Mouse (Mus musculus) forebrain, embryonic 15.5 days (tissue): ENCODE measurements around the gene Pelo. TPM values are rescaled to one million over a fixed set of nuclear protein-coding genes. Genes with fewer than 3 reads are reported as not detected.

Source experiments
- ATAC-seq: fragments of 200-750 bp; cut with Nextera tagmentation; replicated peaks from 2 replicates; pipeline ENCODE4 v1.8.0; 2017; ENCODE audit warnings: mild to moderate bottlenecking, moderate TSS enrichment, moderate library complexity
- H3K27ac ChIP-seq: fragments of 300-500 bp; sonication (generic); replicated peaks from 2 replicates; pipeline ENCODE4 v1.5.1; 2015; ENCODE audit warnings: mild to moderate bottlenecking, inconsistent platforms
- H3K27me3 ChIP-seq: fragments of 300-500 bp; sonication (generic); 2 replicates; pipeline ENCODE4 v1.6.1; 2015; ENCODE audit warnings: inconsistent platforms
- H3K36me3 ChIP-seq: fragments of 300-500 bp; sonication (generic); 2 replicates; pipeline ENCODE4 v1.6.1; 2015; ENCODE audit warnings: mild to moderate bottlenecking, inconsistent platforms
- H3K4me1 ChIP-seq: fragments of 300-500 bp; sonication (generic); 2 replicates; pipeline ENCODE4 v1.6.1; 2015; ENCODE audit warnings: inconsistent platforms
- H3K4me2 ChIP-seq: fragments of 300-500 bp; sonication (generic); replicated peaks from 2 replicates; pipeline ENCODE4 v1.6.1; 2015; ENCODE audit warnings: mild to moderate bottlenecking, inconsistent platforms
- H3K4me3 ChIP-seq: fragments of 300-500 bp; sonication (generic); 2 replicates; pipeline ENCODE4 v1.5.1; 2015; ENCODE audit warnings: mild to moderate bottlenecking, inconsistent platforms
- H3K9ac ChIP-seq: fragments of 300-500 bp; sonication (generic); replicated peaks from 2 replicates; pipeline ENCODE4 v1.6.1; 2015; ENCODE audit warnings: mild to moderate bottlenecking, inconsistent platforms
- H3K9me3 ChIP-seq: fragments of 300-500 bp; sonication (generic); 2 replicates; pipeline ENCODE4 v1.6.1; 2016; ENCODE audit warnings: inconsistent platforms
- WGBS: fragments of 180-500 bp; shearing (Covaris S2); methylation state at CpG from one replicate; pipeline ENCODE4 v1.1.7; 2015; ENCODE audit warnings: mixed read lengths; 5-methylcytosine and 5-hydroxymethylcytosine counted together
- polyA plus RNA-seq: library from polyadenylated mRNA; unstranded; fragments of >200 nt; fragmentation: Nextera tagmentation; extraction: Ambion mirVana; gene quantifications from 2 replicates; pipeline ENCODE4 v1.2.1, GENCODE M21; 2015

Pelo gene
- polyA plus RNA-seq, 1 experiment from 2014 or later: 4.9 TPM

DNA sequence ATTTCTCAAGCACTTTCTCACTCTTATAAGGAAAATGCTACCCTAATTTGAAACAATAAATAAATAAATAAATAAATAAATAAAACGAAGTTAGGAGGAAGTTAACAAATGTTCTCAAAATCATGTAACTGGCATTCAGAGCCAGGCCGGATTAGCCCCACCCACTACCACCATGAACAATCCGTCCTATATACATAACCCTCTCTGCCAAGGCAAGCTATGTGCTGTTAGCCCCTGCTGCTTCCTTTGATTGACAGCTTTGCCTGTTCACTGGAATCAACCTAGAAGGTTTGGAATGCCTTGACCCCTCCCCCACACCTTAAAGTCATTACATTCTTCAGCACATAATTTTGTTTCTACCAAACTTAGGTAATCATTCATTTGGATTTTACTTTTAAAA is 1.5 kb upstream of the Pelo start:
- peaks cover 8% of the 10 kb centered on the region for H3K36me3 ChIP-seq

DNA sequence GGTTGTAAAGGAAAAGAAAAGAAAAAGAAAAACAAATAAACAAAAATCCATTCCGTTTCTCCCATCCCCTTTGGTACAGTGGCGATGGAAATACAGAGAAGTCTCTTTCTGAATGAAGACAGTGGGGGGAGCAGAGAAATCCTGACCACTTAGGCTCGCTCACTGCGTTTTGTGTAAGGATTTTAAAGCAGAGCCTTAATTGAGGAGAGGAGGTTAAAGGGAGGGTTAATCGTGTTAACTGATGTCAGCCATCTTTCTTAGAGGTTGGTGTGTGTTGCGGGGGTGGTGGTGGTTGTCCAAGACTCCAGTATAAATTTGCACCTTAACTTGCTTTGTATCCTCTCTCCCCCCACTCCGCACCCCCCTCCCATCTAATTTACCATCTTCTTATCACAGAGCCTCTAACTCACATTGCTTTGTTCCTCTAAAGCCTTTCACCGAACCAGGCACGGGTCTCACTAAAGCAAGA is 1.0 kb upstream of the Pelo start:
- Histone ChIP-seq H3K9ac (peak overlapping the region; percentile 4; the same call in 1 of the 2 replicates), H3K9me3 (no peaks in the 10 kb centered on the region), H3K4me3 (peak overlapping the region; percentile 64), H3K4me2 (peak overlapping the region; percentile 76), H3K27me3 (no peaks in the 10 kb centered on the region), H3K27ac (no peak overlapping the region), H3K36me3 (peaks cover 8% of the 10 kb centered on the region), H3K4me1 (peaks cover 15% of the 10 kb centered on the region)
- whole genome bisulfite sequencing: 53% methylated on average over 9 of the region's 9 CpGs
- no peak for ATAC-seq

More for the DNA sequence above, 1.5 kb upstream of the Pelo start:
- no peaks in the 10 kb centered on the region for H3K9me3 ChIP-seq
- H3K4me3 ChIP-seq: no peak overlapping the region
- no peak overlapping the region for H3K4me2 ChIP-seq
- 70% methylated on average over 3 of the region's 3 CpGs for WGBS
- no peak for ATAC-seq
- H3K27ac ChIP-seq: no peak overlapping the region
- H3K4me1 ChIP-seq: peaks cover 15% of the 10 kb centered on the region
- no peak overlapping the region for H3K9ac ChIP-seq
- no peaks in the 10 kb centered on the region for H3K27me3 ChIP-seq

DNA sequence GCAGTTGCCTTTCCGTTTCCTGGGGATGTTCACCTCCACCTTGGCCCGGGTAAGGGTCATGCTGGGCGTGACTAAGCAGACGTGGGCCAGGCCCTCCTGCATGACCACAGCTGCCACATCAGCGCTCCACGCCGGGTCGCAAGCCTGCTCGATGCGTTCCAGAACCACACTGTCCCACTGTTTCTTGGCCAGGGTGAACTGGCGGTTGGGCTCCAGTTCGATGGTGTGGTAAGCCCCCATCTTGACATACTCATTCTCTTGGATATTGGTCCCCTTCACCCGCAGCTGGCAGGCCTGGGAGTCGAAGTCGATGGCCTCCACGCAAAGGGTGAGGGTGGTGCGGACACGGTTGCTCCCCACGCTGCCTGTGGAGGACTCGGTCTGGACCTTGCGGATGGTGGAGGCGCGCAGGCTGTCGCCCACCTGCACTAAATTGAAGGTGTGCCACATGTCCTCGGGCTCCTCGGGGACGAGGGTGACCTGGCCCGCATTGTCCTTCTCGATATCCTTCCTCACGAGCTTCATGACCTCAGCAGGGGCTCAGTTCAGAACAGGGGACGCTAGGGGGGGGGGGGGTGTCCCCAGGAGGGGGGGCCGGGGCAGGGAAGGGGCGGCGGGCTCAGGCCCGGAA is 476 bp downstream of the Pelo start:
- Histone ChIP-seq H3K4me3 (peak overlapping the region; percentile 64), H3K9ac (peak overlapping the region; percentile 64)
- WGBS: 10% methylated on average over 34 of the region's 35 CpGs

DNA sequence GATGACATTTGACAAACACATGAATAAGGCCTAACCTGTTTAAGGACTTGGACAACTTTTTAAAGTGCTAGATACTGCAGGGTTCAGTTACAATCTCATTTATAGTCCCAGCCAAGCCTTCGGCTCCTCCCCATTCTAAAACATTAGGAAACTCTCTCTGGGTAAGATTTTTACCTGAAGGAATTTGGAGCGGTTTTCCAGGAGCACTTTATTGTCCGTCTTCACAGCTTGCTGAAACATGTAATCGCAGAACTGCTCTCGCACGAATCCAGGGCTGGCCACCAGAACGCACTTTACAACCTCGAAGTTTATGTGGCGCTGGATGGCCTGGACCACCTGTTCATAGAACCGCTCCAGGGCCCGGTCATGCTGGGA is 979 bp downstream of the Pelo start:
- H3K27me3 ChIP-seq: no peaks in the 10 kb centered on the region
- no peak overlapping the region for H3K27ac ChIP-seq
- no peaks in the 10 kb centered on the region for H3K9me3 ChIP-seq
- H3K36me3 ChIP-seq: peaks cover 8% of the 10 kb centered on the region
- H3K4me2 ChIP-seq: peak overlapping the region; percentile 76
- peaks cover 15% of the 10 kb centered on the region for H3K4me1 ChIP-seq
- no peak for ATAC-seq
- peak overlapping the region; percentile 64 for H3K4me3 ChIP-seq
- WGBS: 72% methylated on average over 11 of the region's 11 CpGs
- H3K9ac ChIP-seq: peak overlapping the region; percentile 64

More for the DNA sequence above, 476 bp downstream of the Pelo start:
- H3K9me3 ChIP-seq: no peaks in the 10 kb centered on the region
- H3K36me3 ChIP-seq: peaks cover 8% of the 10 kb centered on the region
- peak; percentile 82 for ATAC-seq
- H3K27ac ChIP-seq: no peak overlapping the region; the same call in 1 of the 2 replicates
- peaks cover 15% of the 10 kb centered on the region for H3K4me1 ChIP-seq
- peak overlapping the region; percentile 76 for H3K4me2 ChIP-seq
- no peaks in the 10 kb centered on the region for H3K27me3 ChIP-seq

DNA sequence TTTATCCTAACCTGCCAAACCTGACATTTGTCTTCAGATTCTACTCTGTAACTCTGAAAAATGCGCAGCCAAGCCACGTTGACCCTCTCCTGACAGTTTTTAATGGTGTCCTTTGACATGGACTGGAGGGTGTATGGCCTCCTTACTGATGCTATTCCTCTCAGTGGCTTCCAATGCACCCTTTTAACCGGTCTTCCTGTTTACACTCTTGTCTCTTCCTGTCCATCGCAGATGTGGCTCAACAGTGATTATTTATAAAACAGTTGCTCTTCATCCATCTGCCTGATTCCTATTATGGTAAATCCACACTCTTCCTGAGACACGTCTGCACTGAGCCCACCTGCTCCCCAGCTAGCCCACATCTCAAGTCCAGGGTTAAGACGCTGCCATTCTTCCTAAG is 4.0 kb downstream of the Pelo start:
- H3K9ac ChIP-seq: no peak overlapping the region
- H3K9me3 ChIP-seq: no peaks in the 10 kb centered on the region
- no peaks in the 10 kb centered on the region for H3K27me3 ChIP-seq
- no peak overlapping the region for H3K27ac ChIP-seq
- 90% methylated on average over 6 of the region's 6 CpGs for WGBS
- H3K4me1 ChIP-seq: peaks cover 15% of the 10 kb centered on the region
- no peak overlapping the region for H3K4me2 ChIP-seq
- H3K36me3 ChIP-seq: peaks cover 8% of the 10 kb centered on the region
- ATAC-seq: no peak
- no peak overlapping the region for H3K4me3 ChIP-seq

DNA sequence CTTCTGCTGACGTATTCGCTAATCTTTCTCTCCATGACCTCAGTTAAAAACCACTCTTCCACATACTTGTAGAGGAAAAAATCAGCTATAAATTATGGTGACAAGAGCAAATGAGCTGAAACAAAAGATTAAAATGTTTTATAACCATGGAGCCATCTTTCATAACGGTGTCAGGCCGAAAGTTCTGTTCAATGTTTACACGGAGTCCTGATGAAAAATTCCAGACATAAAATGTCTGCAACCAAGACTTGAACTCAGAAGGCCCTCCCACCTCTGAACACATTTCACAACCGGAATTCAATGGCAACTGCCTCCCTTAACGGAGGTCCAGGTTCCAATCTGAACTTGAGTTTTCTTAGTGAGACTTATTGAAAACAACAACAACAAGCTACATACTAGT is 7.6 kb downstream of the Pelo start:
- WGBS: 96% methylated on average over 7 of the region's 7 CpGs
- H3K4me3 ChIP-seq: no peak overlapping the region
- no peak overlapping the region for H3K4me2 ChIP-seq
- peaks cover 3% of the 10 kb centered on the region; the same call in 1 of the 2 replicates for H3K36me3 ChIP-seq
- no peaks in the 10 kb centered on the region for H3K27me3 ChIP-seq
- H3K9me3 ChIP-seq: no peaks in the 10 kb centered on the region
- no peak overlapping the region for H3K27ac ChIP-seq
- ATAC-seq: no peak
- no peak overlapping the region for H3K9ac ChIP-seq
- H3K4me1 ChIP-seq: no peaks in the 10 kb centered on the region

DNA sequence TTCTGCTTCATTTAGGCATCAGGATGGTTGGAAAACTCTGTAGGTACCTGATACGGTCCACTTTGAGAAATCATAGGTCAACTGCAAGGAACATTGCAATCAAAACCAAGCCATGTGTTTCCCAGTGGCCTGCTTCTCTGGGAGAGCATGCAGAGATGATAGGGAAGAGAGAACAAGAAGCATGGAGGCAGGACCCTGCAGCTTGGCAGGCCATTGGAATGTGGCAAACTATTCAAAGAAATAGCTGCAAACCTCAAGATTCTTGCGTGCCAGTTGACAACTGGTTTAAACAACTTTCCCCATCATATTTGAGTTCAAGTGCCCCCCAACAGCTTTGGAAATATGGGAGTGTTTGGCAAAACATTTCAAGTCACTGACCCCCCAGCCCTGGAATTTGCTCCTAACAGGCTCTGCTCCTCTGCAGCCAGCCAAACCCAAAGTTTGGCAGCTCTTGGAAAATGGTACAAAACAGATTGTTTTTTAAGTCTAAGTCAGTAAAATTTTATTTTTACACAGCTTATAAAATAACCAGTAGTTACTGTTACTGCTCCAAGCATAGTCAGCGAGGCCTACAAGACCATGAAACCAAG is 9.9 kb downstream of the Pelo start:
- Histone ChIP-seq H3K36me3 (no peaks in the 10 kb centered on the region), H3K4me1 (no peaks in the 10 kb centered on the region), H3K9me3 (no peaks in the 10 kb centered on the region), H3K4me3 (no peak overlapping the region), H3K9ac (no peak overlapping the region), H3K27ac (no peak overlapping the region), H3K27me3 (no peaks in the 10 kb centered on the region), H3K4me2 (no peak overlapping the region)
- no peak for ATAC-seq
- 88% methylated on average over 3 of the region's 3 CpGs for WGBS

DNA sequence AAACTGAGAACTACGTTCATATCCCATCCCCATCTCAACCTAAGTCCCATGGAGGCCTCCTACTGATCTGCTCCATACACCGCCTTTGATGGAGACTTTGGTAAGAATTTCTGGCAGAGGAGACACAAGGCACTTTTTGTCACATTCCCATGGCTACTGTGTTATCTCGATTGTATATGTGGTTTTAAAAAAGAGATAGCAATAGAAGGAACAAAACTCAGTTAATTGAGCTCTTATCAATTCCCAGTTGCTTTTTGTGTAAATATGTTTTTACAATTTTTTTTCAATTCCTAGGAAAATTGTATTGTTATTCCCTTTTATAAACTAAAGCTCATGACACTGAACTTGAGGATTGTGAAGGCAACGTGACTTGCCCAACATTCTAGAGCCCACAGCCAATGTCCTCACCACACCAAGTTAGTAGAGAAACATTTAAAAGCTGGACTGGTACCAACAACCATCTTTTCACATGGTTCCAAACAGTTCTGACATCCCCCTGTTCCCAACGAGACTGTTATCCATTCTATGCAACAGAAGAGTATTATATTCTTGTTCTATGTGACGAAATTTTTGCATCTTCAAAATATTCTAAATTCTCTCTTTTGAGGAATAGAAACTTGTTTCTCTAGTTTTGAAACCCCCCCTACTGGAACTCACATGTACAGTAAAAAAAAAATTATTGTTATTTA is 10.8 kb downstream of the Pelo start:
- Histone ChIP-seq H3K9ac (no peak overlapping the region), H3K4me2 (no peak overlapping the region), H3K36me3 (no peaks in the 10 kb centered on the region), H3K27ac (no peak overlapping the region), H3K4me1 (no peaks in the 10 kb centered on the region), H3K9me3 (no peaks in the 10 kb centered on the region), H3K27me3 (no peaks in the 10 kb centered on the region), H3K4me3 (no peak overlapping the region)
- no peak for ATAC-seq
- 83% methylated on average over 6 of the region's 6 CpGs for WGBS

DNA sequence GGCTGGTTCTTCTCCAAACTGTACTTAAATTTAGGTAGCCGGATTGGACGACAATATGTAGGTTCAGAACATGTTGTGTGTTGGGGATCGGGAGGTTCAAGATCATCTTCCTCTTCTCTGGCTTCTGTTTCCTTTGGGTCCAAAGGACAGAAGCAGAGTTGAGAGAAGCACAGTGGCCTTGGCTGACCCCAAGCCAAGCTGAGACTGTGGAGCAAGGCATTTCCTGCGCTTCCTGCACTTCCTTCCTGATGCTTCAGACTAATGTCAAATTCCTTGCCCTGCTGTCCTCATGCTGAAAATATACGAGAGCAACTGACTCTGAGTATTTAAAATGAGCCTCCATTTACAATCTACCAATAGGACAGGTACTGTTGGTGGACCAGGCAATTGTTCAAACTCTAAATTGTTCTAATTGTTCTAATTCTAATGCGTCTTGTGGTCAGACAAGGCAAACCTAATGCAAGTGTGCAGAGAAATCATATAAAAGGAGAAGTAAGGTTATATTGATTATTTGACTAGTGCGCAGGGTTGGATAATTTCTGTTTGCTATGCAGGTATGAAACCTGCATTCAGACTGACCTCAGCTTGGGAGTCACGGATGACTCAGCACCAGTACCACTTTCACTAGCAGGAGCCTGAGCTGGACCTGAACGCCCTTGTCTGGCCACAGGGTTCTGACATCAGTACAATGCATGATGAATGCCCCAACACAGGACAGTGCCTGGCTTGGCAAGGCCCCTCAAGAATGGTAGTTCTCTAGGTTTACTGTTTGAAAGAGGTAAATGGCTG is 12.4 kb downstream of the Pelo start:
- Histone ChIP-seq H3K4me2 (no peak overlapping the region), H3K9ac (no peak overlapping the region), H3K27ac (no peak overlapping the region), H3K36me3 (no peaks in the 10 kb centered on the region), H3K9me3 (no peaks in the 10 kb centered on the region), H3K27me3 (no peaks in the 10 kb centered on the region), H3K4me3 (no peak overlapping the region), H3K4me1 (no peaks in the 10 kb centered on the region)
- ATAC-seq: no peak
- WGBS: 89% methylated on average over 9 of the region's 9 CpGs

DNA sequence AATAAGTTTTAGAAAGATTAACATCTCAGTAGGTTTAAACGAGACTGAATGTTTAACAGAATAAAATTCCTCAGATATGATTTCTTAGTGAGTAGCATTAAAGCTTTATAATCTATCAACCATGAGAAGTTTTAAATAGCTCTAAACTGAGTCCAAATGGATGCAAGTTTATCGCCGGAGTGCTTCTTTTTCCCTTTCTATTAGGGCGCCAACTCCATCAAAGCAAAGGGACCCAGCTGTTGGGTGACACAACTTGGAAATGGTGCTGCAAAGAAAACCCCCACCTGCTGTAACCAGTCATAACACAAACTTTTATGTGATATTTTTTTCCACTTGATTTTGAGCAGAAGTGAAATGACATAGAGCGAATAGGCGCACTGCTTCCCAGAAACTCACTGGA is 17.6 kb downstream of the Pelo start:
- no peaks in the 10 kb centered on the region for H3K27me3 ChIP-seq
- no peak overlapping the region for H3K4me2 ChIP-seq
- H3K9ac ChIP-seq: no peak overlapping the region
- H3K36me3 ChIP-seq: no peaks in the 10 kb centered on the region
- ATAC-seq: no peak
- H3K4me3 ChIP-seq: no peak overlapping the region
- no peak overlapping the region for H3K27ac ChIP-seq
- H3K4me1 ChIP-seq: no peaks in the 10 kb centered on the region
- WGBS: 93% methylated on average over 6 of the region's 6 CpGs
- H3K9me3 ChIP-seq: no peaks in the 10 kb centered on the region

DNA sequence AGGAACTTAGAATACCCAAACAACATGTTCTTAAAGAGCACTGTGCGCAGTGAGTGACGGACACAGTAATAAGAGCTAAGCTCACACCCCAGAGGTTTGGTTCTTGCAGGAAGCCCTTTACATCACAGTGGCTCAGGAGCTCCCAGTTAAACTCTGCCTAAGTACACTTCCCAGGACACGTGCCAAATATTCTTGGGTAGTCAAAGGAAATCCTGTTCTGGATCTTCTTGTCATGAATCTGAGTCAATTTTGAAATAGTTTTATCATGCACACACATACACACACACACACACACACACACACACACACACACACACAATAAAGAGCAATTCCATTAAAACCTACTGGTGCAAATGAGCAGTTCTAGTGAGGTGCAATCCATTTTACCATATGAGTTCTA is 18.6 kb downstream of the Pelo start:
- H3K4me1 ChIP-seq: no peaks in the 10 kb centered on the region
- H3K27ac ChIP-seq: no peak overlapping the region
- no peak for ATAC-seq
- no peak overlapping the region for H3K4me2 ChIP-seq
- no peaks in the 10 kb centered on the region for H3K36me3 ChIP-seq
- no peaks in the 10 kb centered on the region for H3K27me3 ChIP-seq
- 90% methylated on average over 3 of the region's 3 CpGs for WGBS
- no peaks in the 10 kb centered on the region for H3K9me3 ChIP-seq
- no peak overlapping the region for H3K9ac ChIP-seq
- H3K4me3 ChIP-seq: no peak overlapping the region

DNA sequence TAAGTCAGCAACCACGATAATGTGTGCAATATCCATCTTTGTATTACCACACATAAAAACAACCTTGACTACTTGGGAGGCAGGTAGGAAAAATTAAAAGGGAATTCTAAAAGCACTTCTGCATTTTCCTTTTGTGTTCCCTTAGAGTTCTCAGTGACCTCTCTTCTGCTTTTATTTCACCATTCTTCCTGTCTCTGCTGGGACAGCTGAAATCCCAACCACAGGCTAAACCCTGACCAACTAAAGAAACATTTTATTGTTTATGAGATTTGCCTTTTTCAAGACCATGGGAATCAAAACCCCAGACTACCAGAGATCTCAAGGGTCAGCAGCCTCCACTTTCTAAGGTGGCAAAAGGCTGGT is 22.0 kb downstream of the Pelo start:
- H3K27me3 ChIP-seq: no peaks in the 10 kb centered on the region
- H3K36me3 ChIP-seq: no peaks in the 10 kb centered on the region
- no peak overlapping the region for H3K4me3 ChIP-seq
- H3K4me1 ChIP-seq: no peaks in the 10 kb centered on the region
- H3K9me3 ChIP-seq: no peaks in the 10 kb centered on the region
- no peak for ATAC-seq
- no peak overlapping the region for H3K27ac ChIP-seq
- 98% methylated on average over 1 of the region's 1 CpGs for WGBS
- H3K9ac ChIP-seq: no peak overlapping the region
- H3K4me2 ChIP-seq: no peak overlapping the region
